Mouse (Mus musculus) right cerebral cortex, postnatal 36 days (tissue): ENCODE results near the gene BC017158.
"Not testable (repeated sequence)": the region's sequence is repeated elsewhere in the genome, so short reads cannot be mapped to it uniquely, and the experiment has no call there.

ENCODE experiments used
- DNase-seq, 2 experiments: peaks; one replicate each; pipeline ENCODE4 v3.0.0; 2022; ENCODE audit warnings: low spot score in 2 of 2, mixed read lengths in 1 of 2

The BC017158 gene

DNA sequence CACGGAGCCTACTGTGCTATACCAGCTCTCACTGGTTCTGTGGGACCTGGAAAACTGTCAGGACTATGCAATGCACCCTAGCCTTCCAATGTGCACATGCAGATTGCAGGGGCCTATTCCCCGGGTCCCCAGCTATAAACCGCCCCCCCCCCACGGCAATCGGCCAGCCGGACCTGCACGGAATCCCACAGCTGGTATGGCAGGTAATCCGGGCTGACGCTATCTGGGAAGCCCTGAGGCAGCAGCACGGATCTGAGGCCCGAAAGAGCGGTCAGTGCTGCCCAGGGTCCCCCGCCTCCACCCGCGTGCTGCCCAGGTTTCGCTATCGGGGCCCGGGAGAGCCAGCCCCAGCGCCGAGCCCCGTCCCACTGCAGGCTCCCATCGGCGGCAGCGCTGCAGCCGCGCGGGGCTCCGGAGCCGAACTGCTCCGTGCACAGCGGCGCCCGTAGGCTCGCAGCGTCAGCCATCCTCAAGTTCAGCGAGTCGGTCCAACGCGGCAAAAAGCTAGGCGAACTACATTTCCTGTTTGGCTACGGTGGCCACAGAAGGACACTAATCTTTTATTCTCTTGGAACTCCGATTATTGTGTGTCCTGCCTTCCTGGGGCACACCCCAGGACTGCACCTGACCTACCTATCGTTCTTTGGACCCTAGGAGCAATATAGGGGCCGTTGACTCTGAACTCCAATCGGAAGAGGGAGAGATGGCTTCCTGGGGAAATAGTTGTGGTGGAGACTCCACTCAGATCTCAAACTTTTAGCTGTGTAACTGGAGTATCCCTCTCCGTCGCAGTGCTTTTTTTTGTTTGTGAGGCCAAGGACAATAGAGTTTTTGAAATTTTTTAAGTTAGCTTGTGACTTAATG is at the start of gene BC017158:
TSS of gene BC017158 (minus strand) at position 554 of the 864 bp plus-strand sequence.
- peak; percentile 47 to 70 for DNase-seq

DNA sequence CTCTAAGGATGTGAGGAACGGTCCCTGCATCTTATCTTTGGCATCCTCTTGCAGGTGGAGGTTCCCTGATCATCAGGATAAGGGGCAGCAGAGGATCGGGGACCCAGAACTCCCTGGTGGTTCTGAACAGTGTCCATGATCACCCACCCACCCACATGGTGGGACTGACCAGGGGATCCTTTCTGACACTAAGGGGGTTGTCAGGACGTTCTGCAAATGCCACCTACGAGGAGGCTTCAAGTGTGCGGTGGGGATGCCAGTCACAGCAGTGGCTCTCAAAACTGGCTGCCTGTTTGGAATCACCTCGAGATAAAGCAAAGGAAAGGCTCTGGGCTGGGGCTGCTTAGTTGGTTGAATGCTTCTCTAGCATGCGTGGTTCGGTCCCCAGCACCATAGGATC is 49.0 kb upstream of the BC017158 start:
- no peak for DNase-seq

DNA sequence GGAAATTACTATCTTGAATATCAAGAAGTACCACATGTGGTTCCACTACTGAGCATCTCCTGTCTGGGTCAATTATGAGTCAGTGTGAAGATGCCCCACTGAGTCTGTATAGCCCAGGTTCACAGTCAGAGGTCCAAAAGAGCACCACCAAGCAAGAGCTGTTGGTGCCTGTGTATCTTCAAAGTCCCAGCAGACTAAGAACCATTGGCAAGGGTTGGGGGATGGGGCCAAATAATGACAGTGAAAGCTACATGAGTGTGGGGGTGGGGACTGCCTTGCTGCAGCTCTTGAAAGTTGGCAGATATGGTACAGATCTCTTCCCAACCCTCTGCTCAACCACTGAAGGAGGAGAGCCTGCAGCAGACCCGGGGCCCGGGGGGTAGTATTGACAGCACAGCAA is 48.6 kb upstream of the BC017158 start:
- no peak for DNase-seq

DNA sequence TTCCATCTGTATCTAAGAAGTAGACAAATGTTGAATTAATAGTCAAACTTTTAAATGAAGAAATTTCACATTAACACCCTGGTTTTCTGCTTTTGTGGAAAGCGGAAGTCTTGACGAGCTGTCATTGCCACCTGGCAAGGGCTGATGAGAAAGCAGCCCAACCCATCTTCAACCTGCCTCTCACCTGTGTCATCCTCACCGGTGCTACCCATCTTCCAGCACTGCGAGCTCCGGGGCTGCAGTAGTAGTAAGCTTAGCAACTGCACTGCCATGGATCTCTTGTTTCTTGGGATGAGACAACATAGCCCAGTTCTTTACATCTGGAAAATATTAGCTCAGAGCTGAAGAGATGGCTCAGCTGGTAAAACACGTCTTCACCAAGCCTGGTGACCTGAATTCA is 47.7 kb upstream of the BC017158 start:
- DNase-seq = no peak

DNA sequence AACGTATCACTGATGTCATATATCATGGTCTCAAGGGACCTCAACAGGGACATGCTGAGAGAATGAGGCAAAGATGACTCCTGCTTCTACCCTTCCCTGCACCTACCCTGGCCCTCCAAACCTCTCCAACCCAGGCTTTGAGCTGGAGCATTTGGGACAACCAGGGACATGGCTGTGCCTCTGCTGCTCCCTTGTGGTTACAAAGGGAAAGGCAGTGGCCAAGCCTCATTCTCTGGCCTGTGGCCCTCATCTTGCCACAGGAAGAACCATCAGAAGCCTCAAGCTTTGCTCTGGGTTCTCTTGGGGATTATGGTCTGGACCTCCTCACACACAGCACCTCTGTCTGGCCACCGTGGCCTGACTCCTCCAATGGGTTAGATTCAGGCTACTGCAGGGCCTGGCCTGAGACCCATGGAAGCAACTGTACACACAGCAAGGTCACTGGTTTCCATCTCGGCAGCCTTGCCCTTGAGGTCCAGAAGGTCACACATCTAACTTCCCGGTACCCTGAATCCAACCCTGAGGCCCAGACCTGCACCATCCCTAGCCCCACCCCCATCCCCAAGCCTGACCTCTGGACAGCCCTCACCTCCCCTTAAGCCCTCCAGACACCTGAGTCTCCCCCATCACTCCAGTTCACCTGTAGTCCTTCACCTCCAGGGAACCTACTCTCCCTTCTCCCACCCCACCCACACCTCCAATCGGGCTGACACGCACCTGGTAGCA is 47.1 kb upstream of the BC017158 start:
- peak; percentile 36 to 45 for DNase-seq

DNA sequence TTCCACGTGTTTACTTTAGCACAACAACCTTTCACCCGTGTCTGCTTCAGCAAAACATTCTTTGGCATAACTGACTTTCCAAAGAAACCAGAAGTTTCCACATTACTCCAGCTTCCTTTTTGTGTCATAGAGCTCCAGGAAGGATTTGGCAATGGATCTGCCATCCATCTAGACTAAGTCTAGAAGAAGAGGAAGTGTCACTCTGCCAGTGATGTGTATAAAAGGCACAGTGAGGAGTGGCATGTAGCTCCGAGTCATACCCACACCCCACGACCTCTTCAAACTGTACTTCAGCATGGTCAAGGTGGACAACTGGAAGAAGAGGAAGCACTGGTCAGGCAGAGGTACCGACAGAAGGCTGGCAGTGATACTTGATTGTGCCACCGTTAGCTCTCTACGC is 46.5 kb upstream of the BC017158 start:
- DNase-seq = no peak

DNA sequence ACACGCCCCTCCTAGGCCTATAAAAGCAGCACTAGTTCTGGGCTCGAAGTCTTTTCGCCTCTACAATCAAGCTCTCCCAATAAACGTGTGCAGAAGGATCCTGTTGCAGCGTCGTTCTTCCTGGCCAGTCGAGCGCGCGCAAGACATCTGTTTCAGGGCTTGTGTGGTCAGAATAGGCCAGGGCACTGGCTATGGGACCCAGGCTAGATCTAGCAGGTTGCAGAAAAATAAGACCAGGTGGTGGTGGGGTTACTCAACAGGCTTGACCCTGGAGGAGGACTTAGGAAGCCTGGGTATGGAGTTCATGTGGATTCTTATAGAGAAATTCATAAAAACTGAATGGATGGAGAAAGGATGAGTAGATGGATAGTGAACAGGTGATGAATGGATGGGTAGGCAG is 44.7 kb upstream of the BC017158 start:
- not testable (repeated sequence) for DNase-seq

DNA sequence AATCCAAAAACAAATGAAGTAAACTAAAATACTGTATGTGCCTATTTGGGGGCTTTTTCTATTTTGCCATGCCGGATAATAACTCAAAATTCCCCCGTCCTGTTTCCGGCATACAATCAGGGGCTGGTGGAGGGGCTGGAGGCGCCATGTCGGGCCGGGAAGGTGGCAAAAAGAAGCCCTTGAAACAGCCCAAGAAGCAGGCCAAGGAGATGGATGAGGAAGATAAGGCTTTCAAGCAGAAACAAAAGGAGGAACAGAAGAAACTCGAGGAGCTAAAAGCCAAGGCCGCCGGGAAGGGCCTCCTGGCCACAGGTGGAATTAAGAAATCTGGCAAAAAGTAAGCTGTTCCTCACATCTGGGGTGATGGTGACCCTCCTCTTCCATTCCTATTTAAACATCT is 42.4 kb upstream of the BC017158 start:
- not testable (repeated sequence) for DNase-seq

DNA sequence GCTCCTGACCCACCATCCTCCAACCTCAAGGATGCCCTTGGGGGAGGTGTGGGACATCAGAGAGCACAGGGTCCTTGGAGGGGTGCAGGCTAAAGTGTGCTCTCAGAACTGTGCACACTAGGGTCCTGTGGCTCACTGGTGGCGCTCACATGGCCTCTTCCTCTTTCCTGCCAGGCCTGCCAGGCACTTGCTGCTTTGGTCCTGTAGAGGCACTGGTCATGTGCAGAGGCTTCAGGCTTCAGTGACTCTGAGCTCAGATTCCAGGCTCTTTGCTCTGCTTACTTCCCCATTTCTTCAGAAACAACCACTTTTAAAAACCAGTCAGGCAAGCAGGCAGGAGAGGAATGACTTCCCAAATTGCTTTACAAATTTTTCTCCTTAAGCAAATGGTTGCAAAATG is 34.9 kb upstream of the BC017158 start:
- DNase-seq = no peak

DNA sequence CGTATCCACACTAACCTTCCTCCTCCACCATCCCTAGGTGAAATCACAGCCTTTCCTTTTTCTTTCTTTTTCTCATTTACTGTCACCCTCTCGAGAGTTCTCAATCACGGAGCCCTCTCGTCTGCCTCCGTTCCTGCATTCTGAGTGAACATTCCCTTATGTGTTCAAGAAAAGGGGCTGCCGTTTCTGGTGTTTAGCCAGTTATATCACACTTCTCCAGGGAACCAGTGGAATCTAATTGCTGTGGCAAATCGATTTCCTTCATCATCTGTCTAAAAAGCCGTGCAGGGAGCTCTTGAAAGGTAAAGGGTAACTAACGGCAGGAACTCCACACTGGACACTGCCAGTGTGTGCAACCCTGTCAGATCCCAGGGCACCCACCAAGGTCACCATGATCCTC is 33.0 kb upstream of the BC017158 start:
- DNase-seq = no peak

DNA sequence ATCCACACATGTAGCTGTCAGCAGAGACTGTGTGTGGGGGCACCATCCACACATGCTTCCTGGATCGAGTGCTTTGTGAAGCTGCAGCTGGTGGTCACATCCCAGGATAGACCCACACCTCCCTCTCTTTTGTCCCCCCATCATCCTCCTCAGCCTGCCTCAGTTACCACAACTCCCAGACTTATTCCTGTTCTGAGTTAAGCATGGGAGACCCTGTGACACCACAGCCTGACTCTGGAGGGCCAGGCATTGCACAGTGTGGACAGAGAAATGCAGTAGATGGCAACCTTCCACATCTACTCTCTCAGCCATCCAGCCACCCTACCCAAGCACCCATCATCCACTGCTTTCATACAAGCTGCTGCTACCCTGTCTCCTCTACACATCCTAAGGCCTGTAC is 27.0 kb upstream of the BC017158 start:
- no peak for DNase-seq

DNA sequence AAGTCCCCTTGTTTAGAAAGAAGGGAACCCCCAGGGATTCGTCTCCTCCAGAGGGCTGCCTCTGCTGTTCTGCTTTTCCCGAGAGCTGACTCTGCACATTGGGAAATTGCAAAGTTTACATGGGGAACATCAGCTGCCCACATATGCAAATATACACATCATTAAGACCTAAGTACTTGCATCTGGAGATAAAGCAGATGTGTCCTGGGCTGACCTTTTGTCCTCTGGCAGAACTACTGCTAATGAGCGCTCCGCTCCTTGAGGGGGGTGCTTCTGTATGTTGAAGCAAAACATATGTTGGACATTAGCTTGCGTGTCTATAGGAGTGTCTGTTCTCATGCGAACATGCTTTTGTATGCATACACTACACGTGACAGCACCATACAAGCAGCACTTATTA is 23.3 kb upstream of the BC017158 start:
- no peak for DNase-seq

DNA sequence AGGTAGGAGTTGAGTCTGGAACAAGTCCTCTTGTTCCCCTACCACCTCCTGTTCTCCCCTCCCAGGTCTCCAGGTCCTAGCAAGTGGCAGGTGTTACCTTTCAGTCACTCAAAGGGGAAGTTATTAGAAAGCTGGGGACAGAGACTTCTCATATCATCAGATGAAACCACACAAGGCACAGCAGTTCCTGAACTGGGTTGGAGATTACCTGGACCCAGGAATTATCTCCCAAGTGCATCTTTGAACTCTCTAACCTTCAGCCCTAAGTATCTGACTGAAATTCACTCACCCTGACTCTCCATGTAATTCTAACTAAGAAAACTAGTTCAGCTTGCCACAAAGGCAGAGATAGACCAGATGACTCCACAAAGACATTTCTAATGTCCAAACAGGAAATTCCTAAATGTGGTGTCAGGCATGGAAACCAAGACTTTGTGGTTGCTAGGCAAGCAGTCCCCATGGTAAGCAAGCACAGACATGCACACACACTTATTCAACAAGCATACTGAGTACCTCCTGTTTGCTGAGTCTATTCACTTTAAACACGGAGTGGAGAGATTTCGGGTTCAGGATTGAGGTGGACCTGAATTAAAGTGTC is 22.3 kb upstream of the BC017158 start:
- DNase-seq = no peak

DNA sequence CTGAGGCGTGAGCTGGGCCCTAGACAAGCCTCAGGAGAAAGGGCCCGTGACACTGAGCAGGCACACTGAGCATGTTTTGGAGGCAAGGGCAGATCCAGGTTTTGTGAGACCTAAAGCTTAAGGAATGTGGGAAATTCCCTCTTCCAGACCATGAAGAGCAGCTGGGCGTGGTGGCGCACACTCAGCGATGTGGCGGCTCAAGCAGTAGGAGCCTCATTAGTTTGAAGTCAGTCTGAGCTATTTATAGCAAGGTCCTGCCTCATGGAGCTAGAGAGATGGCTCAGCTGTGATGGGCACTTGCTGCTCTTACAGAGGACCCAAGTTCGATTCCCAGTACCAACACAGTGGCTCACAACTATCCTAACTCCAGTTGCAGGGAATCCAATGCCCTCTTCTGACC is 21.2 kb upstream of the BC017158 start:
- no peak for DNase-seq

DNA sequence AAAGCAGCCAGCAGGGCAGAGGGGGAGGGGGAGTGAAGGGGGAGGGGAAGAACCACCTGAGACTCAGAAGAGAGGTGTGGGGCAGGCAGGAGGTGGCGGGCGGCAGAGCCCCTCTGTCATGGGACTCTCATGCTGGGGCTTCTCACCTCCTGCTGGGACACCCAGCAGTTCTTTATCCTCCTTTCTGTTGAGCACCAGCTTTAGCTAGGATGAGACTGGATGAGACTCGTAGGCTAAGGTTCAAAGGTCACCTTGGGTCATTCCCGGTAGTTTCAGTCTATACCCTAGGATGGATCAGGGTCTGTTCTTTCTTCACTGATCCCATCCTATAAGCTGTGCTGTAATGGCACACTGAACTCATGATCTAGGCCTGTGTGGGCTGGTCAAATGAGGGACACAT is 19.0 kb upstream of the BC017158 start:
- DNase-seq = no peak

DNA sequence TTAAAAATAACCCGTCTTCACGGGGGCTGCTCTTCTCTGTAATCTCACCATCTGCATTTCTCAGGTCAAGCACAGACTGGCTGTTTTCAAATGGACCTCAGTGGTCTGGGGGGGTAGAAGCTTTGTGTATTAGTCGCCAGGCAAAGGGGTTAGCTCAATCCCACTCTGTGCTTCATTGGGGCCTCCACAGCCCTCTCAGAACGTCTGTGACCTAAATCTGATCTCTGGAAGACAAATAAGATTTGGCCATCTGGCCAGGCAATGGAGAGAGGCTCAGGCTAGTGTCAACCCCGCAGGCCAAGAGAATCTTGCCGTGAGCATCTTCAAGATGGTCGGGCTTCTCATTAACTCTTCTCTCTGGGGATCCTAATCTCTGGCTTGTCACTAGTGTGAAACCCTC is 16.5 kb upstream of the BC017158 start:
- no peak for DNase-seq

DNA sequence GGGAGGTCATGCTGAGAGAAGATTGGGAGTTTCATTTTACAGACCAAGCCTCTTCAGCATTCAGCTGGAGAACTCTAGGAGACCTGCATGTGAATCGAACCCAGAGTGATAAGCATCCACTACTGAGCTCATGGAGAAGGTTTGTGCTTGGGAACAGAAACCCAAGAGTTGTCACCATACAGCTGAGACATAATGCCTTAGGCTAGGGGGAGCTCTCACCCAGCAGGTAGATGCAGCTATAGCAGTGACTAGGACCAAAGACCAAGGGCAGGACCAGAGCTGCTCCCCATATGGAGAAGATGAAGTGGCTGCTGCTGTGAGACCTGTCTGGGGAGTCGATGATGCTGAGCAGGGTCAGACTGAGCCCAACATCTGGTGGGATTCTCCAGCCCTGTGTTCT is 15.6 kb upstream of the BC017158 start:
- DNase-seq = no peak

DNA sequence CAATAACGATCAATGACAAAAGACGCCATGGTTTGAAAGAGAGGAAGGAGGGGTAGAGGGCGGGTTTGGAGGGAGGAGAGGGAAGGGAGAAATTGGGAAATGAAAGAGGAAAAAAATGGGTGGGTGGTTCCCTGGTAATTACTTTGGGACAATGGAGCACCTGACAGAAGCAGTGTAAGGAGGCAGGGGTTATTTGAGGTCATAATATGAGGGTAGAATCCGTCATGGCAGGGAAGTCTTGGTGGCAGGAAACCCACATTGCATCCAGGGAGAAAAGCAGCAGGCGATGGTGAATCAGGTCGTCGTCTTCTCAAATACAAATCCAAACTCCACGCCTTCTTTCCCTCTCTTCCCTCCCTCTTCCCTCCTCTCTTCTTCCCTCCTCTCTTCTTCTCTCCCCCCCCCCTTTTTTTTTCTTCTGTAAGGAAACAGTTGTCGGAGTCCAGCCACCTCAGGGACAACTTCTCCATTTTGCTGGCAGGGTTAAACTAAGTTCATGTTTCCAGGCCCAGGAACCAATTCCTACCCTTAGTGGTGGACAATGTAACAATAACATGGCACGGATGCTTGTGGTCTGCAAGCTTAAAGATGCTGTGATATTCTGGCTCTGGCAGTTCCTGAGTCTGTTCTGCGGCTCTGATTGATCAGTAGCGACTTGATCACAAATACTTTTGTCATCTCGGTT is 14.5 kb upstream of the BC017158 start:
- no peak for DNase-seq

DNA sequence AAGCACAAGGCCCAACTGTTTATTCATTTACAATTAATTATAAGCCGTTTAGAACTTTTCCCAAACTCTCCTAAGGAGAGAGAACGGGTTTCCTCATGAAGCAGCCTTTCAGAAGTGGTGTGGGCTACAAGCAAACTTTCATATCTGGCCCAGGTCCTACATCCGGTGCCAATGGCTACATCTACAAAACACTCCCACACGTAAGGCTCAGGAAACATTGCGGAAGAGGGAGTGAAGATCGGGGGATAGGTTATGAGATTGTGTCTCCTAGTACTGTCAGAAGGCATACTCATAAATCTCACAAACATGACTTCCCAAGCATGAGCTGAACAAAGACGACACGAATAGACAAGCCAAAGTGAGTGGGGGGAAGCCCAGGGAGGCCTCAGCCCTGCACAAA is 13.8 kb upstream of the BC017158 start:
- DNase-seq = no peak

DNA sequence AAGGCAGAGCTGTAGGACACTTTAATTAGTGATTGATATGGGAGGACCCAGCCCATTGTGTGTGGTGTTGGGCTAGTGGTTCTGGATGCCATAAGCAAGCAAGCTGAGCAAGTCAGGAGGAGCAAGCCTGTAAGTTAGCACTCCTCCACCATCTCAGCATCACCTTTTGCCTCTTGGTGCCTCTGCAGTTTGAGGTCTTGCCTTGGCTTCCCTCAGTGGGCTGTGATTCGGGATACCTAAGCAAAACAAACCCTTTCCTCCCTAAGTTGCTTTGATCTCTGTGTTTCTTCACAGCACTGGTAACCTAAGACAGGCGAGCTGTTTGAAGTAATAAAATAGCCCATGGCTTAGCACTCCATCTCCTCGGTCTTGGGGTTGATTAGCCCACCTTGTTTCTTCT is 13.3 kb upstream of the BC017158 start:
- no peak for DNase-seq

DNA sequence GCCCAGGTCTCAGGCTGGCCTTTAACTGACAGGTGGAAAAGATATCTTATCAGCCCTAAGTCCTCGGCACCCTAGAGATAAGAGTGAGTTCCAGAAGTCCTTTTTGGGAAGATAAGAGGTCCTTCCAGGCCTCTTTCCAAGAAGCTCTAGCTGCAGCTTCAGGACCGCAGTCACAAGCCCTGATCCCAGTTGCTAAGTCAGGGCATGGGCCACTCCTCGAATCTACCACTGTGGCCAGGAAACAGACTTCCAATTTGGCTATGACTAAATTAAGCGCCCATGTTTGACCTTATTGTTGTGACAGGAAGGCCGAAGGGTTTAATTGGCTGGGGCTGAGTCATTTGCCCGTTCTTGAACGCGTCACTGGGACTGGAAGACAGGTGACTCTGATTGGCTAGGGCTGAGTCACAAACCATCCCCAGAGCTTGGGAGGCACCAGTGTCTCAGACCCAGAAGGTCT is 12.3 kb upstream of the BC017158 start:
- no peak for DNase-seq

DNA sequence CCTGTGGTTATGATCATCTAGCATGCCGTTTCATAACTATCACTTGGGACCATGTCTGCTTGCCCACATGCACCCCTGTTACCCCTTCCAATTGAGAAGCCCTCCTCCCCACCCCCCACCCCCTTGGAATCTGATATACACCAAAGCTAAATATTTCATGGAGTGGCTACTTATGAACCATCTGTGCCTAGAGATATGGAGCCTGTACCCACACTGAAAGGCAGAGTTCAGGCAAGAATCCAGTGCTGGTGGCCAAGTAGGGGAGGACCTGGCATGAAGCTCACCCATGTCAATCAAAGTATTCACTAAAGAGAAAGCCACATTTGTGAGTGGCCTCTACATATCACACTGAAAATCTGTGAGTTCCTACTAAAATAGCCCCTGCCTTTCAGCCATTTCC is 11.8 kb upstream of the BC017158 start:
- DNase-seq = no peak
